Mouse (Mus musculus) embryonic facial prominence, embryonic 10.5 days (tissue): ENCODE data around the gene Nfic. TPM values are rescaled to one million over a fixed set of nuclear protein-coding genes. Genes with fewer than 3 reads are reported as not detected.

Source experiments
- DNase-seq: peaks from one replicate; pipeline ENCODE4 v3.0.0-alpha.2; 2017; ENCODE audit warnings: low spot score
- H3K27ac ChIP-seq: fragments of 300-500 bp; sonication (generic); replicated peaks from 2 replicates; pipeline ENCODE4 v1.5.1; 2016; ENCODE audit warnings: mild to moderate bottlenecking
- H3K27me3 ChIP-seq: fragments of 300-500 bp; sonication (generic); replicated peaks from 2 replicates; pipeline ENCODE4 v1.6.1; 2016; ENCODE audit warnings: low read depth, mild to moderate bottlenecking; ENCODE audit not compliant: poor library complexity, severe bottlenecking
- H3K36me3 ChIP-seq: fragments of 300-500 bp; sonication (generic); replicated peaks from 2 replicates; pipeline ENCODE4 v1.6.1; 2016; ENCODE audit warnings: mild to moderate bottlenecking, moderate library complexity
- H3K4me1 ChIP-seq: fragments of 300-500 bp; sonication (generic); 2 replicates; pipeline ENCODE4 v1.6.1; 2016
- H3K4me3 ChIP-seq: fragments of 300-500 bp; sonication (generic); 2 replicates; pipeline ENCODE4 v1.5.1; 2016; ENCODE audit warnings: mild to moderate bottlenecking, moderate library complexity
- H3K9me3 ChIP-seq: fragments of 300-500 bp; sonication (generic); 2 replicates; pipeline ENCODE4 v1.6.1; 2016; ENCODE audit warnings: mild to moderate bottlenecking
- WGBS: fragments of 180-500 bp; shearing (Covaris S2); methylation state at CpG from one replicate; pipeline ENCODE4 v1.1.7; 2016; 5-methylcytosine and 5-hydroxymethylcytosine counted together
- polyA plus RNA-seq: library from polyadenylated mRNA; unstranded; fragments of >200 nt; fragmentation: Nextera tagmentation; extraction: Ambion mirVana; gene quantifications from 2 replicates; pipeline ENCODE4 v1.2.1, GENCODE M21; 2016

The Nfic gene
- polyA plus RNA-seq, 1 experiment from 2014 or later, result 20.2 TPM

DNA sequence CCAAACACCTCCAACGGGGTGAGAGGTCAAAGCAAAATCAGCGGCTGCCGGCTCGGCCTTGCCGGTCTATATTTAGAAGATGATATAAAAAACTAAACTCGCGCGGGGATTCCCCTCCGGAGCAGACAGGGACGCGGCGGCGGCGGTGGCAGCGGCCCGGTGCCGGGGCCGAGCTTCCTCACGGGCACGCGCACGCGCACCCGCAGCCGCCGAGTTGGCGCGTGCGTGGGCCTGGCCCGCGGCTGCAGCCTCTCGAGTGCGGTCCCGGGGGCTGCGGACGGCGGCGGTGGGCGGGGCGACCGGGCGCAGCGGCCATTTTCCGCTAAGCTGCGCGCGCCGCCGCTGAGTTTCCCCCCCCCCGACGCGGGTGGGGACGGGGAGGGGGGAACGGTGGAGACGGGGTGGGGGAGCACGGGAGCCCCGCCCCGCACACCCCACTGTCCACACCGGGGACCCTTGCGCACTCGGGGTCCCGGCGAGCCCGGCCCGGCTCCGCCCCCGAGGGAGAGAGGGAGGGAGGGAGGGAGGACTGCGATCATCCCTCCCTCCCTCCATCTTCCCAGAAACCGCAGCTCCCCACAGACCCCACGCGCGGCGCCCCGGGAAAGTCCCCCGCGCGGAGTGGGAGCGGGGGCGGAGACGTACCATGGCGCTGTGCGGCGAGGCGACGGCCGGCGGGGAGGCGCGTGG is 25.1 kb downstream of the Nfic start:
- Histone ChIP-seq H3K4me3 (peak overlapping the region; percentile 85), H3K4me1 (peaks cover 60% of the 10 kb centered on the region), H3K36me3 (no peaks in the 10 kb centered on the region), H3K27ac (peak overlapping the region; percentile 91), H3K27me3 (peaks cover 68% of the 10 kb centered on the region), H3K9me3 (0 out of 2 replicates have a peak, but pooled peaks cover 4% of the 10 kb centered on the region)
- WGBS, result under 1% methylated on average over 81 of the region's 89 CpGs
- DNase-seq, result peak; percentile 87

DNA sequence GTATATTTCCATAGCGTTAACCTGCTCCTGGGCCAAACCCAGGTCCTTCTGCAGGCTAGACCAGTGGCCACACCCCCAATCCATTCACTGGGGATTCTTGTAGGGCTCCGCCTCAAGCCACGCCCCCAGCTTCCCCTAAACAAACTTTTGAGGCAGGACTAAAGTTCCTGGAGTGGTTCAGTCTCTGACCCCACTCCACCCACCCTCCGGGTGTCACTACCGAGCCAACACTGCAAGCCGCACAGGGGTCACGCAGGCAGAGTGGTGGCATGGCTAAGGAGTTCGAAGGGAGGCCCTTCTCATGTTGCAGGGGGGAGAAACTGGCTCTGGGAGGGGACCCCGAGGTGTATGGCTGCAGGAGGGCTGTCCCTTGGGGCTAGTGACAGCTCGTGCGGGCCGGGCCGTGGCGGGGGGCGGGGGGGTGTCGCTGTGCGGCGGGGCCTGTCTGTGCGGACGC is 25.8 kb downstream of the Nfic start:
- Histone ChIP-seq H3K4me3 (peak overlapping the region; percentile 85), H3K9me3 (0 out of 2 replicates have a peak, but pooled peaks cover 4% of the 10 kb centered on the region), H3K27me3 (peaks cover 72% of the 10 kb centered on the region), H3K27ac (peak overlapping the region; percentile 91), H3K4me1 (peaks cover 67% of the 10 kb centered on the region), H3K36me3 (no peaks in the 10 kb centered on the region)
- DNase-seq, result peak; percentile 83
- WGBS, result under 1% methylated on average over 20 of the region's 20 CpGs

DNA sequence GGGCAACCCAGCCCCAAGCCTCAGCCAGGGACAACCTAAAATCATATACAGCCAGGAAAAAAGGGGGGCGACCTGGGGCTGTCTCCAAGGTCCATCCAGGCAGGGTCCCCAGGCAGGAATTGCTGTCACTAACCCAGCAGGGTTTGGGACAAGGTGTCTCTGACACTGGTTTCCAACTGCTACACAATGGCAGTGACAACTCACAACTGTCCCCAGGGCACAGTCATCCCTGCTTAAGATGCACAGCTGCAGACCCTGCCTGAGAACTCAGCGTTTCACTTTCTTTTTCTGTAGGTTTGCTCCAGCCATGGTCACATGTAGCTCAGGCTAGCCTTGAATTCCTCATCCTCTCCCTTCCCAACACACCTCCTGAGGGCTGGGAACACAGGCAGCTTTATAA is 26.3 kb downstream of the Nfic start:
- no peak overlapping the region for H3K27ac ChIP-seq
- 0 out of 2 replicates have a peak, but pooled peaks cover 4% of the 10 kb centered on the region for H3K9me3 ChIP-seq
- H3K4me1 ChIP-seq, result peaks cover 69% of the 10 kb centered on the region
- H3K36me3 ChIP-seq, result no peaks in the 10 kb centered on the region
- peak overlapping the region; percentile 85 for H3K4me3 ChIP-seq
- H3K27me3 ChIP-seq, result peaks cover 78% of the 10 kb centered on the region
- WGBS, result 21% methylated on average over 2 of the region's 2 CpGs
- DNase-seq, result peak; percentile 9

- H3K27ac ChIP-seq, result no peak overlapping the region
- 87% methylated on average over 7 of the region's 7 CpGs for WGBS
- H3K4me1 ChIP-seq, result peaks cover 65% of the 10 kb centered on the region
- DNase-seq, result no peak
- H3K36me3 ChIP-seq, result no peaks in the 10 kb centered on the region
- peaks cover 84% of the 10 kb centered on the region for H3K27me3 ChIP-seq
- no peak overlapping the region for H3K4me3 ChIP-seq
- H3K9me3 ChIP-seq, result 0 out of 2 replicates have a peak, but pooled peaks cover 4% of the 10 kb centered on the region
Measured at GRCm38 (mm10) chr10:81428507-81428870, 26.9 kb downstream of the Nfic start.

GRCm38 (mm10) chr10:81427804-81428506 is 27.5 kb downstream of the Nfic start:
- Histone ChIP-seq H3K9me3 (0 out of 2 replicates have a peak, but pooled peaks cover 4% of the 10 kb centered on the region), H3K4me1 (peaks cover 60% of the 10 kb centered on the region), H3K4me3 (no peak overlapping the region), H3K27ac (no peak overlapping the region), H3K36me3 (no peaks in the 10 kb centered on the region), H3K27me3 (peaks cover 87% of the 10 kb centered on the region)
- no peak for DNase-seq
- WGBS, result 70% methylated on average over 8 of the region's 8 CpGs

DNA sequence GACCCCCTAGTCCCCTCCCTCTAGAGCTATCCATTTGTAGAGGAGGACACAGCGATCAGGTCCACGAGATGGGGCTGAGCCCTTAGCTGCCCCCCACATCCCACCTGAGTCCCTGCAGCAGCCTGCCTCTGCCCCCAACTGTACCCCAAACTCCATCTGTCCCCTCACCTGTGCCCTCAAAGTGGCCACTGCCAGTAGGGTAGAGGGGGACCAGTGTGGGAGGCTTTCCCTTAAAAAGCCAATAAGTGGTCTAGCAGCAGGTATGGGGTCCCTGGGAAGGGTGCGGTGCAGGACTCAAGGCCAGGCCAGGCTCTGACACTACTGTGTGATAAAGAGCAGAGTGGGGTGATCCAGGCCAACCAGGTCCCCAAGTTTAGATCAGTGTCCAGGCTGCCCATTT is 28.1 kb downstream of the Nfic start:
- H3K4me3 ChIP-seq, result peak overlapping the region; percentile 56
- H3K4me1 ChIP-seq, result peaks cover 54% of the 10 kb centered on the region
- H3K27ac ChIP-seq, result no peak overlapping the region
- H3K9me3 ChIP-seq, result 0 out of 2 replicates have a peak, but pooled peaks cover 4% of the 10 kb centered on the region
- H3K36me3 ChIP-seq, result no peaks in the 10 kb centered on the region
- DNase-seq, result no peak
- peaks cover 90% of the 10 kb centered on the region for H3K27me3 ChIP-seq
- WGBS, result 32% methylated on average over 3 of the region's 3 CpGs

GRCm38 (mm10) chr10:81426897-81427296 is 28.5 kb downstream of the Nfic start:
- 0 out of 2 replicates have a peak, but pooled peaks cover 4% of the 10 kb centered on the region for H3K9me3 ChIP-seq
- peaks cover 54% of the 10 kb centered on the region for H3K4me1 ChIP-seq
- peaks cover 90% of the 10 kb centered on the region for H3K27me3 ChIP-seq
- 2% methylated on average over 38 of the region's 38 CpGs for WGBS
- DNase-seq, result peak; percentile 51
- H3K36me3 ChIP-seq, result no peaks in the 10 kb centered on the region
- peak overlapping the region; percentile 54; the same call in 1 of the 2 replicates for H3K27ac ChIP-seq
- peak overlapping the region; percentile 56 for H3K4me3 ChIP-seq

- DNase-seq, result peak; percentile 43
- H3K4me3 ChIP-seq, result peak overlapping the region; percentile 56
- 1% methylated on average over 33 of the region's 33 CpGs for WGBS
- H3K27me3 ChIP-seq, result peaks cover 90% of the 10 kb centered on the region
- no peaks in the 10 kb centered on the region for H3K36me3 ChIP-seq
- H3K9me3 ChIP-seq, result 0 out of 2 replicates have a peak, but pooled peaks cover 4% of the 10 kb centered on the region
- H3K27ac ChIP-seq, result peak overlapping the region; percentile 54
- peaks cover 50% of the 10 kb centered on the region for H3K4me1 ChIP-seq
Measured at GRCm38 (mm10) chr10:81426081-81426671, 29.3 kb downstream of the Nfic start.

DNA sequence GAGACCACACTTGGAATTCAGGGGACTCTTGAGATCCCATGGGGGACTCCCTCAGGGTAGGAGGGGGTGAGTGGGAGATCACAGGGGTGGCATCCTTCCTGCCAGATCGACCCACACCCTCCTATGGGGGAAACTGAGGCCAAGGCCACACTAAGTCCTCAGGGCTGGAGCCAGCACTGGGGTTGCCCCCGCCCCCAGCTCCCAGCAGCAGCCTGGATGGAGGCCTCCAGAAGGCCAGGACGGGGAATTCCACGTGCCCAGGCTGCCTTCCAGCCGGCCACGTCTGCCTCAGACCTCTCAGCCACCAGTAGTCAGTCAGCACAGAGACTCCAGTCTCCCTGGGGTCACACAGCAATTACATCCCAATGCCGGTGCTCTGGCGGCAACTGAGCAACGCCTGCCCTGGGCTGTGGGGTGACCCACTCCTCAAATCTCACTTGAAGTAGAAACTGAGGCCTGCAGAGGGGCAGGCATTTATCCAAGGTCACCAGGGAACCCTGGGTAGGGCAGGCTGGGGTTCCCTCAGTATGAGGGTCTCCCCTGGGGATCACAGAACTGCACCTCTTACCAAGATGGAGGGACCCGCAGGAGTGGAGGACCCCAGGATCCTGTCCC is 30.1 kb downstream of the Nfic start:
- Histone ChIP-seq H3K36me3 (no peaks in the 10 kb centered on the region), H3K4me3 (peak overlapping the region; percentile 28; the same call in 1 of the 2 replicates), H3K27ac (peak overlapping the region; percentile 19; the same call in 1 of the 2 replicates), H3K9me3 (0 out of 2 replicates have a peak, but pooled peaks cover 4% of the 10 kb centered on the region), H3K4me1 (peaks cover 46% of the 10 kb centered on the region), H3K27me3 (peaks cover 90% of the 10 kb centered on the region)
- DNase-seq, result peak; percentile 21
- WGBS, result 24% methylated on average over 10 of the region's 10 CpGs

DNA sequence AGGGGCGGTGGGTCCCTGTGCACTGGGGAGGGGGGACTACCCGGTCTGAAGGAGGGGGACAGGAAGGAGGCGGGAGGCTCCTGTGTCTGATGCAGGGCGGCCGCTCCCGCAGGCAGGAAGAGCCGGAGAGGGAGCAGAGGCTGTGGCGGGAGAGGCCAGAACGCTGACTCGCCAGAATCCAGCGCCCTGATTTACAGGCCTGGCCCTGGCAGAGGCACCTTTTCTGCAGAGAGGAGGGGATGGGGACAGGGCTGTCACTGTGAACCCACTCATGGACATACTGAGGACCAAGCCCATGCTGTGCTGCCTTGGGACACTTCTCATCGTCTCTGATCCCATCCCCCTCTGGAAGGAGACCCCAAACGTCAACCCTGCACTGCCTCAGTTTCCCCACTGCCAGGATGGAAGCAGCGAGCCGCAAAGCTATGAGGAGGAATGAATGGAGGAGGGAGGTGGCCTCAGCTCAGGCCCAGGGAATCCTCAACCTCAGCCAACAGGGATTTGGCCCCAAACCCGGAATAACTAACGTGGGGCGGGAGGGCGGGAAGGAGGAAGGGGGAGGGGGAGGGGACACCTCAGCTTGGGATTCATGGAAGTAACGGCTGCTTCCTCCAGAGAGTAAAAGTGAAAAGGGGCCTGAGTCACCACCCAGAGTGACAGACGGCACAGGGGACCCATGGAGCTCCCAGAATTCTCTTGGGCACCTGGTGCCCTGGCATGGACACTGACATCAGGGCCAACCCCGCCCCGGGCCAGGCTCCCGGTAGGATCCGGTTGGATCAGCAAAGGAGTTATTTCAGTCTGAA is 31.0 kb downstream of the Nfic start:
- WGBS, result 5% methylated on average over 25 of the region's 25 CpGs
- Histone ChIP-seq H3K36me3 (no peaks in the 10 kb centered on the region; the same call in 1 of the 2 replicates), H3K27ac (no peak overlapping the region; the same call in 1 of the 2 replicates), H3K27me3 (peaks cover 98% of the 10 kb centered on the region), H3K9me3 (0 out of 2 replicates have a peak, but pooled peaks cover 4% of the 10 kb centered on the region), H3K4me1 (peaks cover 46% of the 10 kb centered on the region), H3K4me3 (peak overlapping the region; percentile 28)
- DNase-seq, result peak; percentile 44

GRCm38 (mm10) chr10:81423476-81424245 is 31.8 kb downstream of the Nfic start:
- WGBS, result 66% methylated on average over 4 of the region's 4 CpGs
- Histone ChIP-seq H3K36me3 (peaks cover 4% of the 10 kb centered on the region; the same call in 1 of the 2 replicates), H3K27me3 (peaks cover 98% of the 10 kb centered on the region), H3K4me1 (peaks cover 52% of the 10 kb centered on the region), H3K4me3 (peak overlapping the region; percentile 28; the same call in 1 of the 2 replicates), H3K9me3 (0 out of 2 replicates have a peak, but pooled peaks cover 2% of the 10 kb centered on the region), H3K27ac (no peak overlapping the region; the same call in 1 of the 2 replicates)
- DNase-seq, result no peak
